Mouse (Mus musculus): ENCODE data around the gene Tspyl3. TPM values are rescaled to one million over a fixed set of nuclear protein-coding genes. Genes with fewer than 3 reads are reported as not detected.
"Not testable (repeated sequence)": the region's sequence is repeated elsewhere in the genome, so short reads cannot be mapped to it uniquely, and the experiment has no call there.

Gene Tspyl3
- 6.0 and 7.6 TPM in 2 replicates for polyA plus RNA-seq (2014; fragmentation: Nextera tagmentation; extraction: Ambion mirVana)

DNA sequence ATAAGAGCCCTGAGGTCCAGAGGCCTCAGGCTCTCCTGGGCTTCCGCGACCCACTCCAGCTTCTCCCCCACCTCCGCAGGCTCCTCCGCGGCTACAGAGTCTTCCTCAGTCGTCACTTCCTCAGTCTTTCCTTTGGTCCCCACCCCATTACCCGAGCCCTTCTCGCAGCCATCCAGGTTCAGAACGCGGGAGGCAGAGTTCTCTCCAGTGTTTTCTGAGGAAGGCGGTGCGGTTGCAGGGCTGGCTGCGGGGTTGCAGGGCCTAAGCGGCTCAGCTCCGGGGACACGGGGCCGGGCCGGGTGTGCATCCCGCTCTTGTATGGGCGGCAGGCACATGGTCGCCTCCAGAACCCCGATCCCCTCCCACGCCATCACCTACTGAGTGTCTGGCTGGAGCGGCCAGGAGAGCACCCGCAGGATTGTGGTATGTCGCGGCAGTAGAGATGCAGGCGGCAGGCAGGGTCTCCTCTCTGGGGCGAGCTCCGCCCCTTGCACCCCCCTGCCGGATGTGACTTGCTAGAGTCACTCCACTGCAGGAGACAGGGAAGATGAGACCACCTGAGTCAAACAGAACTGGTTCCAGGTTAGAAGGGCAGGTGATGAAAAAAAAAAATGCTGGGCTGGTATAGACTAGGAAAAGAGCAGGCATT, at the start of gene Tspyl3:
Gene Tspyl3, minus strand, starts transcription at position 496 of the 649 bp plus-strand sequence.
- Histone ChIP-seq H3K9me3 (ENCODE audit: control insufficient read depth, low read length) (no peaks in the 10 kb centered on the region), H3K27me3 (ENCODE audit: control insufficient read depth, insufficient read depth, low read length) (no peaks in the 10 kb centered on the region), H3K27ac (ENCODE audit: low read depth, low read length) (peak within 1 kb of the TSS; percentile 14; the same call in 1 of the 2 replicates), H3K4me1 (ENCODE audit: control insufficient read depth, insufficient read depth, low read length) (0 out of 2 replicates have a peak, but pooled peaks cover 2% of the 10 kb centered on the region), H3K4me3 (ENCODE audit: low read depth, low read length) (peak within 1 kb of the TSS; percentile 46), H3K4me2 (ENCODE audit: low read depth) (peak within 1 kb of the TSS; percentile 72), H3K36me3 (ENCODE audit: control insufficient read depth, insufficient read depth, low read length) (peaks cover 11% of the 10 kb centered on the region), H3K9ac (ENCODE audit: low read length) (peak within 1 kb of the TSS; percentile 76)
- ATAC-seq (ENCODE audit: insufficient read depth, low FRiP score, low TSS enrichment): peak; percentile 45; the same call in 1 of the 2 replicates
- DNase-seq (ENCODE audit: low spot score): peak; percentile 58
- WGBS: 7% methylated on average over 31 of the region's 31 CpGs

DNA sequence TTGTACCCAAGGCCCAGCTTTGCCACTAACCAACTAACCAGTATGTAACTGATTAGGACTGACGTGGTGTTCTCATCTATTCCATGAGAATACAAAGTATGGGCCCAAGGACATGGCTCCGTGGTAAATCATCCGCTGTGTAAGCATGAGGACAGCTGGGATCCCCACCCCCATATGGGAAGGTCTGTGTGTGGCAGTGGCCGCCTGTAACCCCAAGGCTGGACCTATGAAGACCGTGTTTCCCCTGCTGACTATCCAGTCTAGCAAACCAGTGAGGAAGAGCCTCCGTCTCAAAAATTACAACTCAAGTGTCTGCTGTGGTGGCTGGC, 49.6 kb upstream of the Tspyl3 start:
- H3K36me3 ChIP-seq (ENCODE audit: control insufficient read depth, insufficient read depth, low read length): no peaks in the 10 kb centered on the region
- no peak for ATAC-seq (ENCODE audit: insufficient read depth, low FRiP score, low TSS enrichment)
- WGBS: 77% methylated on average over 6 of the region's 6 CpGs
- no peak overlapping the region for H3K4me2 ChIP-seq (ENCODE audit: low read depth)
- DNase-seq (ENCODE audit: low spot score): no peak
- H3K9ac ChIP-seq (ENCODE audit: low read length): no peak overlapping the region
- no peak overlapping the region for H3K27ac ChIP-seq (ENCODE audit: low read depth, low read length)
- no peak overlapping the region for H3K4me3 ChIP-seq (ENCODE audit: low read depth, low read length)
- H3K9me3 ChIP-seq (ENCODE audit: control insufficient read depth, low read length): no peaks in the 10 kb centered on the region
- no peaks in the 10 kb centered on the region for H3K4me1 ChIP-seq (ENCODE audit: control insufficient read depth, insufficient read depth, low read length)
- H3K27me3 ChIP-seq (ENCODE audit: control insufficient read depth, insufficient read depth, low read length): no peaks in the 10 kb centered on the region

- not testable (repeated sequence) for H3K9ac ChIP-seq (ENCODE audit: low read length); H3K4me3 ChIP-seq (ENCODE audit: low read depth, low read length); H3K27ac ChIP-seq (ENCODE audit: low read depth, low read length); DNase-seq (ENCODE audit: low spot score); H3K4me1 ChIP-seq (ENCODE audit: control insufficient read depth, insufficient read depth, low read length); H3K27me3 ChIP-seq (ENCODE audit: control insufficient read depth, insufficient read depth, low read length); H3K36me3 ChIP-seq (ENCODE audit: control insufficient read depth, insufficient read depth, low read length); H3K9me3 ChIP-seq (ENCODE audit: control insufficient read depth, low read length); ATAC-seq (ENCODE audit: insufficient read depth, low FRiP score, low TSS enrichment); H3K4me2 ChIP-seq (ENCODE audit: low read depth)
- WGBS: 85% methylated on average over 6 of the region's 6 CpGs
Observed at GRCm38 (mm10) chr2:153274200-153274918, 49.1 kb upstream of the Tspyl3 start.

DNA sequence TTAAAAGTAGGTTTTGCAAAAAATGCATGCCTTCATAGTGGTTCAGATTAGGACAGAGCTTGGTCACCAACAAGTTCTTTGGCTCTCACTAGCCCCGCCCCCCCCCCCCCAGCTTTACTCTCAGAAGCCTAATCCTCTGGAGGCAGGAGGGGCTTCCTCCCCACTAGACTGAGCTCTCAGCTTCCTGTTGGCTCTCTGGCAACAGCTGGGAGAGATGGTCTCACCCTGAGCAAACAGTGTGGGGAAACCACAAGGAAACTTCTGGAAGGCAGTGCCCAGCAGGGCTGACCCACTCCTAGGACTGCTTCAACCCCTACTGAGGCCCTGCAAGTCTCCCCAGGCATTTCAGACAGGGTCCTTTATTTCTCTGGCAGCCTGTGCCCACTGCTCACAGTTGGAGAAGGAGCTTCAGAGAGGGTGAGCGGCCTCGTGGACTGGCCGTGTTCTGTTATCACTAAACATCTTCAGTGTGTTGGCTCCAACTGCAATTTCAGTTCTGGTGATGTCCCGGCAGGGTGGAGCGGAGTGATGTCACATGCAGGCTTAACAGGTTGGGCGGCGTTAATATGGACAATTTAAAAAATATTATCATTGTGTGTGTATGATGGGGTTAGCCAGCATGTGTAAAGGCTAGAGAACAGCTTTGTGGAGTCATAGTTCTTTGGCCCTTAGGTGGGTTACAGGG, 45.1 kb upstream of the Tspyl3 start:
- not testable (repeated sequence) for H3K4me1 ChIP-seq (ENCODE audit: control insufficient read depth, insufficient read depth, low read length); H3K9ac ChIP-seq (ENCODE audit: low read length); DNase-seq (ENCODE audit: low spot score); H3K27me3 ChIP-seq (ENCODE audit: control insufficient read depth, insufficient read depth, low read length); H3K4me3 ChIP-seq (ENCODE audit: low read depth, low read length); H3K4me2 ChIP-seq (ENCODE audit: low read depth); H3K27ac ChIP-seq (ENCODE audit: low read depth, low read length); H3K9me3 ChIP-seq (ENCODE audit: control insufficient read depth, low read length); H3K36me3 ChIP-seq (ENCODE audit: control insufficient read depth, insufficient read depth, low read length); ATAC-seq (ENCODE audit: insufficient read depth, low FRiP score, low TSS enrichment)
- 84% methylated on average over 8 of the region's 8 CpGs for WGBS

DNA sequence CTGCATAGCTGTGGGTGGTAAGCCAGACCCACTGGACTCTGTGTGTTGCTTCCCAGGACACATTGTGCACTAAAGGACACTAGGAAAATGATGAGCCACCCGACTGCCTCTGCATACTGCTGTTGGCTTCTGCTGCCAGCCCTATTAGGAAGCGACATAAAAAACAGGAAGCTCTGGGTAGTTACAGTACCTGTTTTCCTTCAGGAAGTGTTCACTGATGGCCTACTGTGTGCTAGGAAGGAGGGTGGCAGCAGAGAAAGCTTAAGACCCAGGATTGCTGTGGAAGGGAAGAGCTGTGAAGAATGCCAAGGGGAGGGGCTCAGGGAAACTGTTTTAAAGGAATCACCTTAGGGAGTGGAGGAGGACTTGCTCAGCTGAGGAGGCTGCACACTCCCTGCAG, 42.1 kb upstream of the Tspyl3 start:
- H3K9me3 ChIP-seq (ENCODE audit: control insufficient read depth, low read length): no peaks in the 10 kb centered on the region
- no peak overlapping the region for H3K9ac ChIP-seq (ENCODE audit: low read length)
- H3K36me3 ChIP-seq (ENCODE audit: control insufficient read depth, insufficient read depth, low read length): peaks cover 11% of the 10 kb centered on the region
- no peaks in the 10 kb centered on the region for H3K4me1 ChIP-seq (ENCODE audit: control insufficient read depth, insufficient read depth, low read length)
- no peaks in the 10 kb centered on the region for H3K27me3 ChIP-seq (ENCODE audit: control insufficient read depth, insufficient read depth, low read length)
- ATAC-seq (ENCODE audit: insufficient read depth, low FRiP score, low TSS enrichment) (no peak), DNase-seq (ENCODE audit: low spot score) (no peak)
- H3K4me3 ChIP-seq (ENCODE audit: low read depth, low read length): no peak overlapping the region
- WGBS: 86% methylated on average over 2 of the region's 2 CpGs
- no peak overlapping the region for H3K27ac ChIP-seq (ENCODE audit: low read depth, low read length)
- no peak overlapping the region for H3K4me2 ChIP-seq (ENCODE audit: low read depth)

DNA sequence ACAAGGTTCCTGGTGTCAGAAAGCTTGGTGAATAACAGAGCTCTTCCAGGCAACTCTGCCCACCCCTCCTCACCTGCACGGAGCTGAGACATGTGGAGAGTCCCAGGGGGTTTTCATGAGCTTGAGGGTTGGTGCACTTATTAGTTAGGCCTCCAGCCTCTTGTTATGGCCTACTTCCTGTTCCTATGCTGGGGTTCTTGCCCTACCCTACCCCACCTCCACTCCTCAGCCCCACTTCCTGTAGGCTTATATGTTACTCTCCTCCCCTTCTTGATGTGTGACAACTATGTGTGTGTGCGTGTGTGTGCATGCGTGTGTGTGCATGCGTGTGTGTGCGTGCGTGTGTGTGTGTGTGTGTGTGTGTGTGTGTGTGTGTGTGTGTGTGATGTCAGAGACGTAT, 37.8 kb upstream of the Tspyl3 start:
- WGBS: 92% methylated on average over 6 of the region's 7 CpGs
- peaks cover 19% of the 10 kb centered on the region for H3K36me3 ChIP-seq (ENCODE audit: control insufficient read depth, insufficient read depth, low read length)
- DNase-seq (ENCODE audit: low spot score): no peak
- H3K4me1 ChIP-seq (ENCODE audit: control insufficient read depth, insufficient read depth, low read length): no peaks in the 10 kb centered on the region
- H3K27me3 ChIP-seq (ENCODE audit: control insufficient read depth, insufficient read depth, low read length): no peaks in the 10 kb centered on the region
- H3K9ac ChIP-seq (ENCODE audit: low read length): no peak overlapping the region
- H3K4me3 ChIP-seq (ENCODE audit: low read depth, low read length): no peak overlapping the region
- no peaks in the 10 kb centered on the region for H3K9me3 ChIP-seq (ENCODE audit: control insufficient read depth, low read length)
- ATAC-seq (ENCODE audit: insufficient read depth, low FRiP score, low TSS enrichment): no peak
- H3K4me2 ChIP-seq (ENCODE audit: low read depth): no peak overlapping the region
- H3K27ac ChIP-seq (ENCODE audit: low read depth, low read length): no peak overlapping the region

DNA sequence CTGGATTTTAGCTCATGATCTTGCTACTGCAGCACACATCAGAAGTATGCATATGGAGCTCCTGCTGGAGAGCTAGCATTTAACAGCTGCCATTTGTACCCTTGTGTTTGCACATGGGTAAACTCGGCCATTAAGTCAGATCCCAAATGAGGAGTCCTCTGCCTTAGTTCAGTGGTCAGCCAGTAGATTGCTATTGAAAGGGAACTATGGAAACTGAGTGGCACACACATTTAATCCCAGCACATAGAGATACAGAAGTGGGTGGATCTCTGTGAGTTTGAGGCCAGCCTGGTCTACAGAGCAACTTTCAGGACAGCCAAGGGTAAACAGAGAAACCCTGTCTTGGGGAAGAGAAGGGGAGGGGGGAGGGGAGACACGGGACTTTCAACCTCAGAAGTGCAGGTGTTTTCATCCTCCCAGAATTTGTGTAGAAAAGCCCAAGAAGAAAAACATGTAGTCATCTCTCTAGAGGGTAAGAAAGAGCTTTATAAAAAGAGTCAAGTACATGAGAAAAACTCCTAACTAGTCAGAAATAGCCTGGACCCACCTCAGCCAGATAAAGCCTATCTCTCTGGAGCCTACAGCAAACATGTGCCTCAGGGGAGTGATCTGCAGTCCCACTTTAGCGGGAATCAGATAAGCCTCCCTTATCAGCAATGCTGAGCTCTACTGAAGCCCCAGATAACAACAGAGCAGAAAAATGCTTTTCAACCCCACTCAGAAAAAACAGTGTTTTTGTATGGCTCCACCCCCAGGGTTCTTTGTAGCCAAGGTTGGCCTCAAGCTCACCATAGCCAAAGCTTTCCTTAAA, 34.8 kb upstream of the Tspyl3 start:
- 68% methylated on average over 3 of the region's 3 CpGs for WGBS
- Histone ChIP-seq H3K4me2 (ENCODE audit: low read depth) (no peak overlapping the region), H3K9ac (ENCODE audit: low read length) (no peak overlapping the region), H3K36me3 (ENCODE audit: control insufficient read depth, insufficient read depth, low read length) (peaks cover 14% of the 10 kb centered on the region), H3K9me3 (ENCODE audit: control insufficient read depth, low read length) (no peaks in the 10 kb centered on the region), H3K4me1 (ENCODE audit: control insufficient read depth, insufficient read depth, low read length) (no peaks in the 10 kb centered on the region), H3K4me3 (ENCODE audit: low read depth, low read length) (no peak overlapping the region), H3K27me3 (ENCODE audit: control insufficient read depth, insufficient read depth, low read length) (no peaks in the 10 kb centered on the region), H3K27ac (ENCODE audit: low read depth, low read length) (no peak overlapping the region)
- ATAC-seq (ENCODE audit: insufficient read depth, low FRiP score, low TSS enrichment) (no peak), DNase-seq (ENCODE audit: low spot score) (no peak)

DNA sequence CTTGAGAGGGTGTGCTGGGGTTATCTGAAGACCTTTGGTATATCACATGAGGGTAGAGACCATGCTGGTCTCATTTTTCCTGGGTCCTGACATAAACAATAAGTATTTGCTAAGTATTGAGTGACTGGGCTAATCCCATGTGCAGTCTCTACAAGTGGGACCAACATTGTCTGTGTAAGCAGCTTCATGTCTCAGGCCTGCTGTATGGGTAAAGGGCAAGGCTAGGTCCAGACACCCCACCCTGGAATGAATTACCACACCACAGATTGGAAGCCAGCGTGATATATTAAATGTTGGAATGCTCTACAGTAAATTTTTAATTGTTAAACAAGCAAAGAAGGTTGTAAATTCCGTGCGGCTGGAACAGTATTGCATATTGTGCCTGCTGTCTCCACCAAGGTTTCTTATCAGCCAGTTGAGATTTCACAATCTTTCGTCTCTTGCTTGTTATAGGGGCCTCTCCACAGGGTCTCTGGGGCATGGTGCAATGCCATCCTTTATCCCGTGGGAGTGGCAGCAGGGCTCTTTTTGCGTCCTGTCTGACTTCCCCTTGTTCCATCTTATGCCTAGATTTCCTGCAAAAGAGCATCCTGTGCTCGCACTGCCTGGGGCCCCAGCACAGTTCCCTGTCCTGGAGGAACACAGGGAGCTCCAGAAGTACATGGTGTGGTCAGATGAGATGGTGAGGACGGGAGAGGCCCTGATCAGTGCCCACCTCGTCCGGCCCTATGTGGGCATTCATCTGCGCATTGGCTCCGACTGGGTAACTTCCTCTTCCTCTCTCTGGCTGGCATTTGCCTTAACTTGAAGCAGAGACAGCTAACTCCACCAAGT, 34.0 kb upstream of the Tspyl3 start:
- no peak overlapping the region for H3K9ac ChIP-seq (ENCODE audit: low read length)
- no peaks in the 10 kb centered on the region for H3K27me3 ChIP-seq (ENCODE audit: control insufficient read depth, insufficient read depth, low read length)
- no peak for DNase-seq (ENCODE audit: low spot score)
- 85% methylated on average over 12 of the region's 12 CpGs for WGBS
- no peak overlapping the region for H3K4me2 ChIP-seq (ENCODE audit: low read depth)
- no peak overlapping the region for H3K27ac ChIP-seq (ENCODE audit: low read depth, low read length)
- H3K4me3 ChIP-seq (ENCODE audit: low read depth, low read length): no peak overlapping the region
- no peak for ATAC-seq (ENCODE audit: insufficient read depth, low FRiP score, low TSS enrichment)
- no peaks in the 10 kb centered on the region for H3K4me1 ChIP-seq (ENCODE audit: control insufficient read depth, insufficient read depth, low read length)
- H3K36me3 ChIP-seq (ENCODE audit: control insufficient read depth, insufficient read depth, low read length): peaks cover 14% of the 10 kb centered on the region
- H3K9me3 ChIP-seq (ENCODE audit: control insufficient read depth, low read length): no peaks in the 10 kb centered on the region

Measured in neural tube, embryonic 11.5 days (tissue).